Mouse (Mus musculus): ENCODE measurements around the gene Drap1. TPM values are rescaled to one million over a fixed set of nuclear protein-coding genes. Genes with fewer than 3 reads are reported as not detected.

Drap1 gene
- polyA plus RNA-seq, 1 experiment from 2014 or later = 329 TPM

Other genes starting within 250 kb of the Drap1 start
- 47.6 and 51.0 TPM in 2 replicates for gene Pacs1, start 151.9 kb downstream of the Drap1 start, polyA plus RNA-seq (2015; fragmentation: Nextera tagmentation; extraction: Ambion mirVana)
- gene Sf3b2, start 129.5 kb downstream of the Drap1 start, polyA plus RNA-seq (2015; fragmentation: Nextera tagmentation; extraction: Ambion mirVana) = 300 and 331 TPM in 2 replicates
- 37.8 and 42.0 TPM in 2 replicates for gene Gal3st3, start 126.6 kb downstream of the Drap1 start, polyA plus RNA-seq (2015; fragmentation: Nextera tagmentation; extraction: Ambion mirVana)
- not detected in 2 replicates for gene Catsper1, start 89.2 kb downstream of the Drap1 start, polyA plus RNA-seq (2015; fragmentation: Nextera tagmentation; extraction: Ambion mirVana)
- 8.0 and 10.0 TPM in 2 replicates for gene Cst6, start 75.4 kb downstream of the Drap1 start, polyA plus RNA-seq (2015; fragmentation: Nextera tagmentation; extraction: Ambion mirVana)
- gene Eif1ad, start 58.2 kb downstream of the Drap1 start, polyA plus RNA-seq (2015; fragmentation: Nextera tagmentation; extraction: Ambion mirVana) = 42.6 and 42.8 TPM in 2 replicates
- gene Banf1, start 57.8 kb downstream of the Drap1 start, polyA plus RNA-seq (2015; fragmentation: Nextera tagmentation; extraction: Ambion mirVana) = 312 and 353 TPM in 2 replicates
- 66.5 and 72.8 TPM in 2 replicates for gene Sart1, start 36.3 kb downstream of the Drap1 start, polyA plus RNA-seq (2015; fragmentation: Nextera tagmentation; extraction: Ambion mirVana)
- 0.59 TPM in 1 of 2 replicates, not detected in the other for gene Tsga10ip, start 22.5 kb downstream of the Drap1 start, polyA plus RNA-seq (2015; fragmentation: Nextera tagmentation; extraction: Ambion mirVana)
- 84.7 and 87.3 TPM in 2 replicates for gene AI837181, start 165 bp upstream of the Drap1 start, polyA plus RNA-seq (2015; fragmentation: Nextera tagmentation; extraction: Ambion mirVana)
- gene Fosl1, start 22.6 kb upstream of the Drap1 start, polyA plus RNA-seq (2015; fragmentation: Nextera tagmentation; extraction: Ambion mirVana) = 0.45 TPM in 1 of 2 replicates, not detected in the other
- 12.6 and 15.0 TPM in 2 replicates for gene Ccdc85b, start 32.9 kb upstream of the Drap1 start, polyA plus RNA-seq (2015; fragmentation: Nextera tagmentation; extraction: Ambion mirVana)
- 151 and 154 TPM in 2 replicates for gene Fibp, start 35.6 kb upstream of the Drap1 start, polyA plus RNA-seq (2015; fragmentation: Nextera tagmentation; extraction: Ambion mirVana)
- gene Ctsw, start 43.5 kb upstream of the Drap1 start, polyA plus RNA-seq (2015; fragmentation: Nextera tagmentation; extraction: Ambion mirVana) = 4.5 and 9.0 TPM in 2 replicates
- 54.0 and 62.6 TPM in 2 replicates for gene Efemp2, start 49.0 kb upstream of the Drap1 start, polyA plus RNA-seq (2015; fragmentation: Nextera tagmentation; extraction: Ambion mirVana)
- gene Mus81, start 63.4 kb upstream of the Drap1 start, polyA plus RNA-seq (2015; fragmentation: Nextera tagmentation; extraction: Ambion mirVana) = 48.0 and 48.4 TPM in 2 replicates
- gene Cfl1, start 65.5 kb upstream of the Drap1 start, polyA plus RNA-seq (2015; fragmentation: Nextera tagmentation; extraction: Ambion mirVana) = 3,233 and 3,320 TPM in 2 replicates
- 0.20 and 0.42 TPM in 2 replicates for gene 1700020D05Rik, start 78.8 kb upstream of the Drap1 start, polyA plus RNA-seq (2015; fragmentation: Nextera tagmentation; extraction: Ambion mirVana)
- gene Snx32, start 85.6 kb upstream of the Drap1 start, polyA plus RNA-seq (2015; fragmentation: Nextera tagmentation; extraction: Ambion mirVana) = 82.1 and 103 TPM in 2 replicates
- 0.06 and 2.0 TPM in 2 replicates for gene Ovol1, start 135.7 kb upstream of the Drap1 start, polyA plus RNA-seq (2015; fragmentation: Nextera tagmentation; extraction: Ambion mirVana)
- 2.7 and 4.7 TPM in 2 replicates for gene Ap5b1, start 143.0 kb upstream of the Drap1 start, polyA plus RNA-seq (2015; fragmentation: Nextera tagmentation; extraction: Ambion mirVana)
- gene Rnaseh2c, start 176.9 kb upstream of the Drap1 start, polyA plus RNA-seq (2015; fragmentation: Nextera tagmentation; extraction: Ambion mirVana) = 68.2 and 81.5 TPM in 2 replicates
- 64.9 and 66.2 TPM in 2 replicates for gene Kat5, start 185.3 kb upstream of the Drap1 start, polyA plus RNA-seq (2015; fragmentation: Nextera tagmentation; extraction: Ambion mirVana)
- 31.6 and 39.2 TPM in 2 replicates for gene Rela, start 212.5 kb upstream of the Drap1 start, polyA plus RNA-seq (2015; fragmentation: Nextera tagmentation; extraction: Ambion mirVana)
- gene Sipa1, start 238.7 kb upstream of the Drap1 start, polyA plus RNA-seq (2015; fragmentation: Nextera tagmentation; extraction: Ambion mirVana) = 19.1 and 21.7 TPM in 2 replicates

All from neural tube, embryonic 15.5 days (tissue).